Mouse (Mus musculus) urinary bladder, postnatal 4 days (tissue): ENCODE data around the gene Epha4.

Source experiments
- DNase-seq, 2 experiments: peaks; one replicate each; pipeline ENCODE4 v3.0.0; 2021 to 2022; ENCODE audit warnings: low spot score in 2 of 2

Gene Epha4

DNA sequence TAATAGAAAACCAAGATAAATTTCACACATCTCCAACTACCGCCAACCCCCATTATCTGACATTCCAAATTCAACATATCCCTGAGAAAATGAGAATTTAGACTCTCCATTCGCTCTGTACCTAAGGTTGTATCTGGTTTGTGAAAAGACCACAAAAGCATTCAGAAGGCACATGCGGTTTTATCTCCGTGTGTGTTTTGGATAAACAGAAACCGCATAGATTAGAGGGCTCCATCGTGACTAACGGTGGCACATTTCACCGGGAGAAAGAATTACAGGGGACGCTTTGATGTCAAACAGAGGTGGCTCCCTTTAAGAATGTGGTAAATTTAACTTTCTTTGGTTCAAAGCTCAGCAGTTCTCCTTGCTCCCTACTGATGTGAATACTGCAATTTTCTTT lies 107.5 kb downstream of the Epha4 start:
- DNase-seq = no peak

DNA sequence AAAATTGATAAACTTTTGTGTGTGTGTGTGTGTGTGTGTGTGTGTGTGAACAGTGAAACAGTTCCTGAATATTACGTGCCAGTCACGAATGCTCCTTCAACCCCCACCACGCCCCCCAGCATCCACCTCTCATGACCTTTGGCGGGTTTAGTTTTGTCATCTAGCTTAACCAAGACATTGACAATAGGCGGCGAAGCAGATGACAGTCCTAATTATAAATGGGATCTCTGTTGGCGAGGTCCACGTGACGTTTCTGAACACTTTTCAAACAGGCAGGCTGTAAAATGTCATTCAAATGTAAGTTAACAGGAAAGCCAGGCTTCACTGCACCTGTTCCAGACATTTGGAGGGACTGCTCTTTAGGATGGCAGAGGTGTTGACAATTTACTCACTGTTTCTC lies 108.3 kb downstream of the Epha4 start:
- no peak for DNase-seq

DNA sequence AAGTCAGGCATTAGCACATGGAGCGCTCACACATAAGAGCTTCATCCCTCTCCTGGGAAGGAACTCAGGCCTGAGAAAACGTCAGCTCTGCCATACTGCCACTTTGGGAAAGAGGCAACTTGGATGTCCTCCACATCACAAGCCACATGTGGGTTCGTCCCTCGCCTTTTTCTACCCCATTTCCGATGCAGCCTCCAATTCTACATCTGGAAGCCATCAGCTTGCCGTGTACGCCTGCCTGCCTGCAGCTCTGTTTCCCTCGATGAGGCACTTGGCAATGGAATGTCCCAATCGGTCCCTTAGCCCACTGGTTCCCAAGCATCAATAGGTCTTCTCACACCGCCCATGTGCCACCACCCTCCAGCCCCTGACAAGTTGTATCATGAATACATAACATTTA lies 110.4 kb downstream of the Epha4 start:
- DNase-seq = no peak

DNA sequence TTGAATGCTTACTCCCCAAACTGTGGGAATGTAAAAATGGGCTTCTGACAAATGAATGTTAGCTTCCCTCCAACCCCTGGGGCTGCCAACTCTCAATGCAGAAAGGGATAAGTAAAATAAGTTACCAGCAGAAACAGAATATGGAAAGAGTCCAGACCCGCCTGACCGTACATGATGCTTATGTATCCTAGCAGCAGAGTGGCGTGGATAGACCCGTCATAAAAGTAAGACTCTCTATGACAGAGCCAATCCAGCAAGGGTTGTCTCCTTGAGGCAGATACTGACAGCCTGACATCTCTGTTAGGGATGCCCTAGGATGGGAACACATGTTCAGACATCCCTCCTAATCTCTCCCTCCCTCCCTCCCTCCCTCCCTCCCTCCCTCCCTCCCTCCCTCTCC lies 111.9 kb downstream of the Epha4 start:
- no peak for DNase-seq

- no peak for DNase-seq
Observed at GRCm38 (mm10) chr1:77401465-77401864, 113.4 kb downstream of the Epha4 start.

DNA sequence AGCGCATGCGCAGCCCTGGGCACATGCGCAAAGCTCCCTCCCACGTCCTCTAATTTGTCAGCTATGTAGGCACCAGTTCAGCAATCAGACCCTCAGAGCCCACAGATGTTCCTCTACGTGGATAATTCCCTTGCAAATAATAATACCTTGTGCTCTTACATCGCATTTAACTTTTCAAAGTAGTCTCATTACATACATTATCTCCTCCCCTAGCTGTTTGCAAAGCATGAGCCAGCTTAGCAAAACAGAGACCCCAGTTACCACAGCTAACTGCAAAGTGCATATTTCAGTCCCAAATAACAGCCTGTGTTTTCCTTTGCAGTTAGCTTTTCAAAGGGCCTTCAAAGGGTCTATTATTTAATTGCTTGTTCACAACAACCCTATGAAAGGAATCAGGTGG lies 123.3 kb downstream of the Epha4 start:
- no peak for DNase-seq

- DNase-seq = no peak
Observed at GRCm38 (mm10) chr1:77389069-77389468, 125.8 kb downstream of the Epha4 start.

DNA sequence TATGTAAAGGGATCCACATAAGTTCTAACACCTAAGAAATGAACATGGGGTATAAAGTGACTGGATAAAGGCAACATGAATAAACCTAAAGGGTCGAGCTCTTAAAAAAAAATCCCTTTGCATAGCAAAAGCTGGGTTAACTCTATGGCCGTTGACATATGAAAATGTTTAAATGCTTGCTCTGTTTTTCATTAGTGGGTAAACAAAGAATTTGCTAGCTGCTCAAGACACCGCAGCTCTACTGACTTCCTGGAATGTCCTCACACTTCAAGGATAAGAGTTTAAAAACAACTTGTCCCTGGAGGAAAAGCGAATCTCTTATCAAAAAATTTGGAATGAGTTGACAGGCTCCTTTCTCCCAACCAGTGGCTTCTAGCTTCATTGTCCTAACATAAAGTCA lies 126.3 kb downstream of the Epha4 start:
- DNase-seq = no peak

DNA sequence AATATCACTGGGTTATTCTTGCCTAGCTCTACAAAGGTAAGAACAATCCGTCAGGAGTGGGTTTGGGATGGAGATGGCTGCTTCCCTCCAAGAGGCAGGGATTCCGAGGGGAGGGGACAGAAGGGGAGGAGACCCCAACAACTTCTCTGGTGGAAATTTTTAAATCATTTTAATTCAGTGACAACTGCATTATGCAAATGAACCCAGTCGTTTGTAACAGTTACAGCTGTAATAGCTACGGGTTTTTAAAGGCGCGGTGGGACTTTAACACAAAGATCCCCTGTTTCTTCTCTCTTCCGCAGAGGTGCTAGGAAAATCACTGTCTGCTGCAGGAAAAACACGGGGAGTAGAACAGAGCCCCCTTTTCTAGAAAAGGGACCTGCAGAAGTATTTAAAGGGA lies 129.3 kb downstream of the Epha4 start:
- no peak for DNase-seq

DNA sequence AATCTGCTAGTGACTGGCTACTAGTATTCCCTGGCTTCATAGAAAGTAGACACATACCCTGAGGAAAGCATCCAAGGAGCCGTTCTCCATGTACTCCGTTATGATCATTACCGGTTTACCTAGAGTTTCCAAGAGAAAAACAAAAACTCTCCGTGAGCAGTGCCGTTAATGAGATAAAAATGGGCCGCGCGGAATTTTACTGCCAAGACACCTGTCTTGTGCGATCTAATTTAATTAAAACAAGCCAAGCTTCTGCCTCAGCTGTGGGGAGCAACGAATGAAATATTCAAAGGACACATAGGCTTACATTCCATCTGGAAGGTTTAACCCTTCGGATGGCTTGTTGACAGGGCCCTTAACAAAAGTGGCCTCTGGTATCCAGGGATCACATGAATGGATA lies 131.4 kb downstream of the Epha4 start:
- no peak for DNase-seq

DNA sequence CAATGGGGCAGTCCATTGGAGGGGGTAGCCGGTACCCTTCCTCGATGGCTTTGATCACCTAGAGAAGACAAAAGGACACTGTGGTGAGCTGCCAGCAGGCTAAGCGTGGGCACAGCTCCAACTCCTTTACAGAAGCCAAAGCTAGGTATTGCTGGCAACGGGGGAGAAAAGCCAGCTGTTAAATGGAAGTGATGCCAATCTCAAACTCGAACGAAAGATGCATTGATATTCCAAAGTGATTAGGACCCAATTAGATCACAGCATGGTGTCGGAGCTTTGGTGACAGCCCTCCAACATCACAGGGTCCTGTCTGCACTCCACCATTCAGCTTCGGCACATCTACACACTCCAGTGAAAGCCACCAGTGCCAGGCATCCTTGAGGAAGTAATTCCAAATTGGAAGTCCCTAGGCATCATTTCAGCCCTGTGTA lies 137.3 kb downstream of the Epha4 start:
- no peak for DNase-seq

DNA sequence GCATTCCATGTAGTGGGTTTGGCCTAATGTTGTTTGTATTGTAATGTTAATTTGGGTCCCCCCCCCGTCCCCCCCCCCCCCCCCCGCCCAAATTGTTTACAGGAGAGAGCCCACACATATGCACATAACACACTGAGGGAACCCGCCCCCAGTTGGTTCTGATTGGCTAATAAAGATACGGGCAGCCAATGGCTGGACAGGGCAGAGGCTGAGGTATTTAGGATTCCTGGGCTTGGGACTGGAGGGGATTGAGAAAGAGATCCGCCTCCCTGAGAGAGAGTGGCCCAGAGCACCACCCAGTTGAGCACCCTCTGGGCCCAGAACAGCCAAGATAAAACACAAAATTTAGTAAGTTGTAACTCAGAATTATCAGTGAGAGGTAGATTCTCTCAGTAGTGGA lies 140.8 kb downstream of the Epha4 start:
- no peak for DNase-seq

GRCm38 (mm10) chr1:77370921-77371320 lies 144.0 kb downstream of the Epha4 start:
- no peak for DNase-seq

DNA sequence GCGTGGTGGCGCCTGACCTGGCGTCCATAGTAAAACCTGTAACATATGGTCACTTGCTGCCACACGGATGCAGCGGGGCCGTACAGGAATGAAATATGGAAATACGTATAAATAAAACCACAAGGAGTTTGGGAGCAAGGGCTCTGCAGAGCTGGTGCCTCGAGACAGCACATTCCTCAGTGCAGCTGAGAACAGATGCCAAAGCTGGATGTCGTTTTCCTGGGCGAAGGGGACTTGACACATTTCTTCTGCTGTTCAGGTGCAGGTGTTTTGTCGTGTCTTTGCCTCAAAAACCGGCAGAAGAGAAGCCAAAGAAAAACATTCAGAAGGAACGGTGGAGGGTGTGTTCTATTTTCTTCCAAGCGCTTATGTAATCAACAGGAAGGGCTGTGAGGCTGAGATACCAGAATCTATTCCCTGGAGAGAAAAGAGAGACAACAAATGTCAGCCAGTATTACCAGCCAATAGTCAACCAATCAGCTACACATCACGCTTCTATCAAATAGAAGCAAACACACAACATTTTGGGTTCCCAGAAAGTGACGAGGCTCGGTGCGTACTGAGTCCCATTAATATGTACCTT lies 145.5 kb downstream of the Epha4 start:
- DNase-seq = no peak

- DNase-seq = no peak
Observed at GRCm38 (mm10) chr1:77365850-77366249, 149.0 kb downstream of the Epha4 start.

GRCm38 (mm10) chr1:77364596-77364995 lies 150.3 kb downstream of the Epha4 start:
- DNase-seq = no peak

GRCm38 (mm10) chr1:77363848-77364247 lies 151.0 kb downstream of the Epha4 start:
- no peak for DNase-seq

DNA sequence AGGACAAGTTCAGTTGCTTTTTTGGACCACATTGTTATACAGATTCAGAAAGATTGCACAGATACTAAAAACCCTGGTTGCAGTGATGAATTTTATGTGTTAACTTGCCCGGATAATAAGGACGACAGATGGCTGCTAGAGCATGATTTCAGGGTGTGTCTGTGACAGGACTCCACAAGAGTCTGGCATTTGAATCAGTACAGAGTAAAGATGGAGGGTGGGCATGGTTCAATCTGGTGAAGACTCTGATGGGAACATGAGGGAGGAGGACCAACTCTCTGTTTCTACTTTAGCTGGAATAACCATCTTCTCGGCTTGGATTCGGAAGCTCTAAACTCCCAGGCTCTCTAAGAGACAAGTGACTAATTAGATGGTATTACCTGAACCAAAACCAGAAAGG lies 168.4 kb downstream of the Epha4 start:
- DNase-seq = no peak

DNA sequence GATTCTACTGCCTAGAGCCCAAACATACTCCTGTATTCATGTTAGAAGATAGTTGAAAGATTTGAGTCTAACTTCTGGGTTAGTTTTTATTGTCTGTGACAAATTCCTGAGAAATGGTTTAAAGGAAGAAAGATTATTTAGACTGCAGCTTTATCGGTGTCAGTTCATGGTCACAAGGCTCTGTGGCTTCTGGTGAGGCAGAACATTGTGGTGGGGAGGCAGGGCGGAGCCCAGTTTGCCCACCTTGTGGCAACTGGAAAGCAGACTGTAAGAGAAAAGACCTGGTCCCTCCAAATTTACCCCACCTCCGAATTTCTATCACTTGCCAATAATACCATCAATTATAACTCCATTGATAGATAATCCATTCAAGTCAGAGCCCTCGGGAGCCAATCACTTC lies 171.1 kb downstream of the Epha4 start:
- no peak for DNase-seq

GRCm38 (mm10) chr1:77339701-77340100 lies 175.2 kb downstream of the Epha4 start:
- DNase-seq = no peak

GRCm38 (mm10) chr1:77338346-77338745 lies 176.5 kb downstream of the Epha4 start:
- no peak for DNase-seq

DNA sequence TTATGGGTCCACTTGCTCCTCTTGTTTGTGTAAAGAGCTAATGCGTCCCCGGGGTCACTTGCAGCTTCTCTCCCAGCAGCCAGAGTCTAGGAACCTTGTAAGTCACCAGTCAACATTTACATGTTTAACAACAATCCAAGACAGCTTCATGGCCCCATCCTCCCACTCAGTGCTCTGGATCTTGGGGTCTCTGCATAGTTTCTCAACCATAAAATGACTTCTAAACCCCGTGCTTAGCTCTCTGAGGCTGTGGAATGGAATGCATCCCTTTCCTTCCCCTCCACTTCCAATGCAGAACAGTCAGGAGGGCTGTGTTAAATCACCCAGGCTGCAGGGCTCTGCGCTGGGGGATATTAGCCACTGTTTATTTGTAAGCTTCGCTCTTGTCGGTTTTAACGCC lies 178.0 kb downstream of the Epha4 start:
- DNase-seq = no peak

DNA sequence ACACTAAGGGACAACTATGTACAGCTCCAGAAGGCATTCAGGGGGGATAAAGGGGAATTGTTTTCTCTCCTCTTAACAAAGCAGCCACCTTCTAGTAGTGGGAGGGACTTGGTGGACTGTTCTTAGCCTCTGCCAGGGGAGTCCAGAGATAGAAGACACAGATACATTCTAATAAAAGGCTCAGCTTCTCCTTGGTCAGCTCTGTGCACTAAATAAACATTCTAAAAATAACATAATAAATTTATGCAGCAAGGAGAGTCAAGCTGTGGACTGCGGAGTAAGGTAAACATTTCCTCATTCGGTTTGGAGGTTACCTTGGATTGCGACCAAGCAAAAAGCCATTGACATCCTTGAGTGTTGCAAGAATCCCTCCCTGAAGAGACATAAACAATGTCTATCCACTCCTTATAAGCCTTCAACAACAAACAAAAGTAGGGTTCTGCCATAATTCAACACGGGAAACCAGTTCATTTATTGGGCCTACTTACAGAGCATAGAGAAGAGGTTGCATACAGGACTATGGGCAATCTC lies 196.2 kb downstream of the Epha4 start:
- DNase-seq = no peak
